Mouse (Mus musculus) embryo, embryonic 10.5 days (tissue): Measurements from ENCODE around the gene Tmed5.
A peak's percentile ranks its signal among the peaks of the same experiment; 100 is the strongest.
"Not testable (repeated sequence)": the region's sequence is repeated elsewhere in the genome, so short reads cannot be mapped to it uniquely, and the experiment has no call there.

Source experiments
- DNase-seq: peaks from one replicate; pipeline ENCODE4 v3.0.0-alpha.2; 2015; ENCODE audit warnings: low spot score

Tmed5 gene

DNA sequence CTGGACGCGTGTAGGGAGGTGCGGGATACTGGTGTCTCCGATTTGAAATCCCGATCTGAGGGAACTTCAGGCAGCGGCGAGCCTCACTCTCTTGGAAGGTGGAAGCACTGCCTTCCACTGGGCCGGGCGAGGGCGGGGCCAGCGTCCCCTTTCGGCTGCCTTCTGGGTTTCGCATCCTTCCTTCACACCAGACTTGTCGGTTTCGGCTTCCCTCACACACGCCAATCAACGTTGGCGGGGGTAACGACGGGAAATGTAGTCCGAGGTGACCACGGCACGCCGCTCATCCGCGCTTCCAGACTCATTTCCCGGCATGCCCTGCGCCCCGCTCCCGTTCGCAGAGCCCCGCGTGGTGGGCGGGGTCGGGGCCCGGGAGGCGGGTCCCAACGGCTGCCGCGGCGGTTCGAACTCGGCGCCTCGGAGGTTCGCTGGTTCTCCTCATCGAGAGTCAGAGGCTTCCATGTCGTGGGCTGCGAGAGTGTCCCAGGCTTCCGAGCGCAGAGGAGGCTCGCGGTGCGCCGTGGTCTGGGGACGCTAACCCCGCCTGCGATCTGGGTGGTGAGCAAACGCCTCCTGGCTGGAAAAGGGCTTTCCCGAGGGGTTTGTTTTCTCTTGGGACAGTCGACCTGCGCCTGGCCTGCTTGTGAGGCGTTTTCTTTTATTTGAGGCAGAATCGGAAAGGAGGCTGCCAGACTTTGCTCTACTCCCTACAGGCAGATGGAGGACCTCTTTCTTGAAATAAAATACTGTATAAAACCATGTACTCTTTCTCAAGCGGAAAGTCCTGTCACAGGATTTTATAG is at the start of gene Tmed5, which contains the start of gene Ccdc18:
TSS of gene Tmed5 (minus strand) at position 180 of the 803 bp plus-strand sequence.
TSS of gene Ccdc18 (plus strand) at position 435 of the 803 bp plus-strand sequence.
- peak; percentile 98 for DNase-seq

- peak; percentile 51 for DNase-seq
Measured at GRCm38 (mm10) chr5:108163695-108164094, 31.3 kb upstream of the Tmed5 start.

DNA sequence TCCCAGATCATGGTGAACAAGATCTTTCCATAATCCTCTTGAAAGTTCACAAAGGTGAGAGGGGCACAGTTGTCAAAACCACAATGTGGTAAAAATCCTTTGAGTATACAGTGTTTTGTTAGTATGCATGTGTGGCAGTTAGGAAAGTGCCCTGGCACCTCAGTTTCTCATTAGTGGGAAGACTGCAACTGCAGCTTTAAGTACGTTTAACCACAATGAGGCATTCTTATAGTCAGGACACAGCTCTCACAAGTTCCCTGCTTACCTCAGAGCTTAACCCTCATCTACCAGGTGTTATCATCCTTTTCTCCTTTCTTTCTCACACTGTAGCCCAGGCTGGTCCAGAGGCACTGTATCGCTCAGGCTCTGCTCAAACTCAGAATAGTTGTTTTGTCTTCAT is 28.4 kb upstream of the Tmed5 start:
- no peak for DNase-seq

DNA sequence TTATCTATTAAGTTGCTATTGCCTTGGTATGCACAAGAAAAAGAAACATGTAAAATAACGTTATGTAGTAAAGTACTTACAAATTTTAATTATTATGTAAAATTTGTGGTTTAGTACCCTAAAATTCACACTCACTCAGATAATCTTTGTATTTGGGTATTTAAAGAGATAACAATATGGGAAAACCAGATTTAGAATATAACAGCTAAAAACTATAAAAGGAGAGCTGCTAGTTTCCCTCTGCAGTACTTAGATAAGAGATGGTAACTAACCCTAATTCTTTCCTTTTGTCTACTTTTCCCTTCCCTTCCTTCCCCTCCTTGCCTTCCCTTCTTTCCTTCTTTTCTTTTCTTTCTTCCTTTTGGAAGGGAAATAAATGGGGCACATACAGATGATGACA is 20.2 kb upstream of the Tmed5 start:
- no peak for DNase-seq

GRCm38 (mm10) chr5:108131849-108132440 is 475 bp downstream of the Tmed5 start:
- DNase-seq = peak; percentile 68

GRCm38 (mm10) chr5:108120221-108120900 is 12.1 kb downstream of the Tmed5 start:
- DNase-seq = no peak

- no peak for DNase-seq
Measured at GRCm38 (mm10) chr5:108117693-108118092, 14.7 kb downstream of the Tmed5 start.

- DNase-seq = no peak
Measured at GRCm38 (mm10) chr5:108109346-108109745, 23.1 kb downstream of the Tmed5 start.

DNA sequence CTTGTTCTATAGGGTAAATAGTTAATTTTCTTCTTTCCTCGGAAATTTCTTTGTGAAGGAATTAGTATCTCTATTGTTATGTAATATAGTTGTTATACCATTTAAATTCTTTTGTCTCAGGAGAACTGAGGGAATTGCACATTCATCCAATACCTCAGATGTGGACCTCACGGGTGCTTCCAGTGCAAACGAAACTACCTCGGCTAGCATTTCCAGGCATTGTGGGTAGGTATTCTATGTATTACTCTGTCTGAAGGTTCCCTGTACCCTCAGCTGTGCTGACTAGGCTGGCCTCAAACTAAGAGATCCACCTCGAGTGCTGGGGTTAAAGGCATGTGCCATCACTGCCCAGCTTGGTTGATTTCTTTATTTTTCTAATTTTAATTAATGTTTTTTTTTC is 28.1 kb downstream of the Tmed5 start:
- no peak for DNase-seq

DNA sequence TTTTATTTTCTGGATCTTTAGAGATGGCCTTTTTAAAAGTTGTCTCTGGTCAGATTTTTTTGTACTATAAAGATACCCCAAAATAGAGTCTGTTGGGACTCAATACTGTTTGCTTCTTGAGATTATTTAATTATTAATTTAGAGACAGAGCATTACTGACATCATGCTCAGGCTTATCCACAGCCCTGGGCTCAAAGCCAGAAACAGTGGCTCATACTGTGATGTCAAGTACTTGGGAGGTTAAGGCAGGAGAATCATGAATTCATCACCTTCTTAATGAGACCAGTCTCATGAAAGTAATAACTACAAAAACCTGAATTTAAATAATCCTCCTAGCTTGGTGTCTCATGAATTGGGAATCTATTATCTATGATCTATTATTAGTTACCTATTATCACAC is 32.2 kb downstream of the Tmed5 start:
- DNase-seq = no peak

DNA sequence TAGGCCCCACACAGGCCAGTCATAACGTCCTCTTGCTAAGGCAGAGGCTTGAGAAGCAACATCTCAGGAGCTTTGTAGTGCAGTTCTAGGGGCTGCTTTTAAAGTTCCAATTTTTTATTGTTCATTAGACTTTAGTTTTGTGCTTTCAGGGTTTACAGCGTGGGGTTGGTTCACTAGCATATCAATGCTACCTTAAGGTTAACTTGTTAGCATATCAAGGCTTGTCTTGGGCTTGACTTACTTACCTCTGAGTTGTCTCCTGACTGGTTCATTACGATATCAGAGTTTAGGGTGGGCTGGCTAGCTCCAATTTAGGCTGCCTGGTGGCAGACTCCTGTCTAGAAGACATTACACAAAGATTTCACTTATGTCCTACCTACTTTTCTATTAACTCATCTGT is 34.7 kb downstream of the Tmed5 start:
- no peak for DNase-seq

GRCm38 (mm10) chr5:108092731-108093130 is 39.7 kb downstream of the Tmed5 start:
- DNase-seq = not testable (repeated sequence)

- no peak for DNase-seq
Measured at GRCm38 (mm10) chr5:108085440-108085839, 47.0 kb downstream of the Tmed5 start.

DNA sequence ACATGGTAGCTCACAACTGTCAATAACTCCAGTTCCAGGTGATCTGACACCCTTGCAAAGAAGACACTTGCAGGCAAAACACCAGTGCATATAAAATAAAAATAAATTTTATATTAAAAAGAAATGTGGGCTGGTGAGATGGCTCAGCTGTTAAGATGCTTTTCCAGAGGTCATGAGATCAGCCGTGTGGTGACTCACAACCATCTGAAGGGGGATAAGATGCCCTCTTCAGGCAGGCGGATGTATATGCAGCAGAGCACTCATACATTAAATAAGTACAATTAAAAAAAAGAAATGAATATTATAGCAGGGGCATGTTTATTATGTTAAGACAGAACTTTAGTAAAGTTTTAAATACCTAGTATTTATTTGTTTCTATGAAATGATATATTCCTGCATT is 50.0 kb downstream of the Tmed5 start:
- peak; percentile 47 for DNase-seq

DNA sequence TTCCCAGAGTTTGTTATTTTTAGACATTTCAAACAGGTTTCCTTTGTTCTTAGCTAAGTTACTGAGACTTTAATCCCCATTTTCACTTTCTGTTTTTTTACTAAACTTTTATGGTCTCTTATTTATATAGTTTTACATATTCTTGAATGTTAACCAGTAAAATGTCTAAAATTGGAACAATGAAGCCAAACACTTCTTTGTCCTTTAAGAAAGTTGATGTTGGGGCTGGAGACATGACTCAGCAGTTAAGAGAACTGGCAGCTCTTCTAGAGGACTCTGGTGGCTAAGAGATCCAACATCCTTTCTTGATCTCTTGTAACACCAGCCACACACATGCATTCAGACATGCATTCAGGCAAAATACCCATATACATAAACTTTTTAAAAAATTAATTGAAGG is 52.8 kb downstream of the Tmed5 start:
- no peak for DNase-seq

- no peak for DNase-seq
Measured at GRCm38 (mm10) chr5:108076833-108077540, 55.4 kb downstream of the Tmed5 start.

DNA sequence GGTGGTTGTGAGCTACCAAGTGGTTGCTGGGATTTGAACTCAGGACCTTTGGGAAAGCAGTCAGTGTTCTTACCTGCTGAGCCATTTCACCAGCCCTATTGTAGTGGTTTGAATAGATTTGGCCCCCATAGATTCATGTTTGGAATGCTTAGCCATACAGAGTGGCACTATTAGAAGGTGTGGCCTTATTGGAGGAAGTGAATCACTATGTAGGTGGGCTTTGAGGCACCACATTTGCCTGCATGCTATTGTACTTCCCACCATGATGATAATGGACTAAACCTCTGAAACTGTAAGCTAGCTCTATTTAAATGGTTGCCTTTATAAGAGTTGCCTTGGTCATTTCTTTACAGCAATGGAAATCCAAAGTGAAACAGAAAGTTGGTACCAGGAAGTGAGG is 56.2 kb downstream of the Tmed5 start:
- no peak for DNase-seq

GRCm38 (mm10) chr5:108072301-108072700 is 60.1 kb downstream of the Tmed5 start:
- DNase-seq = no peak

DNA sequence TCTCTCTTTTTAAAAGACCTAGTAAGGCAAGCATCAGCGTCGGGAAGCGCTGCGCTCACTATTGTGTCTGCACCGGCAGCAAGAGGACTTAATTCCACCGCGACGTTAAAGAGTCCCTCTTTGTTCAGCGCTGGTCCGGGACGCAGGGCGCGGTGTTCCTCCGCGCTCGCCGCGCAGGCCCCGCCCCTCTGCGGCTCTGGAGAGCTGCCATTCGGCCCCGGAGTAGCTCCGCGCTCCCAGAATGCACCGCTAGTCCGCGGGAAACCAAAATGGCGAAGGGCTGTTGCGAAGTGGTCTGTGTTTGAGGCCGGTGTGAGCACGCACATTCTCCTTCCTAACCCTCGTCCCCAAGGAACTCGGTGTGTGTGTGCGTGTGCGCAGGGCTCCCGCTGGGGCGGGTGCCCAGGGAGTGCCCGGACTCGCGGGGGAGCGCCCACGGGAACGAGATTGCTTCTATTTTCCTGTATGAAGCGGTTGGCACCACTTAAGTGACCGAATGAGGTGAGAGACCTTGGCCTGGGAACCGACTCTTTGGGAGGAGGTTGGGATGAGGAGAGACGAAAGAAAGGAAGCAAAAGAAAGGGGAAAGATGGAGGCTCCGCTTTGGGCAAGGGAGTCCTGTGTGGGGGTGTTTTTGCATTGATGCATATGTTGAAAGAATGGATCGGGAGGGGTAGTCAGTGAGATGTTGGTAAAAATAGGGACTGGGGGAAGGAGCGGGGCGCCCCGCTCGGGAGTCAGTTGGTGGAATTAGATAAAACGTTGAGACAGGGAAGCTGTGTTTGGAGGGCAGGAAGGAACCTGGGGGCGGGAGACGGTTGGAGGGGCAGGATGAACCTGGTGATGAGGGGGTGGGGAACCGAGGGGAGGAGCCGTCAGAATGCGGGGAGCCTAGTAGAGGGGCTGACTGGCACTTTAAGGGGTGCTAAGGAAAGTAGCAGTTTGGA is 66.7 kb downstream of the Tmed5 start, which contains the start of gene Mtf2:
TSS of gene Mtf2 (plus strand) at position 210 of the 947 bp plus-strand sequence.
- peak; percentile 97 for DNase-seq

- DNase-seq = no peak
Measured at GRCm38 (mm10) chr5:108060413-108060812, 72.0 kb downstream of the Tmed5 start.
